Comparison of ENCODE assay signal across 8 mouse cellular contexts in genomic region chr7:101905561-101906286, GRCm38 (mm10). TPM values are rescaled to one million over a fixed set of nuclear protein-coding genes. Genes with fewer than 3 reads are reported as not detected.
DNase-seq lines count a peak whose midpoint lies in the region; ATAC-seq lines count a peak whose summit lies in the region.

Gene Lamtor1, plus strand, starts transcription at chr7:101905904.

- peaks cover 23% of the 10 kb centered on the region for H3K4me1 ChIP-seq in hindbrain, embryonic 12.5 days

- WGBS in hindbrain, embryonic 12.5 days: under 1% methylated on average over 51 of the region's 61 CpGs

- 0 out of 2 replicates have a peak, but pooled peaks cover 4% of the 10 kb centered on the region for H3K9me3 ChIP-seq in hindbrain, embryonic 12.5 days (replicated peaks)

- peak; percentile 98 for ATAC-seq in hindbrain, embryonic 12.5 days (ENCODE audit: low FRiP score)

- H3K36me3 ChIP-seq in hindbrain, embryonic 12.5 days: peaks cover 22% of the 10 kb centered on the region

- H3K4me3 ChIP-seq in hindbrain, embryonic 12.5 days: peak within 1 kb of the TSS; percentile 71

- H3K9ac ChIP-seq in hindbrain, embryonic 12.5 days: peak within 1 kb of the TSS; percentile 80

- peak within 1 kb of the TSS; percentile 96 for H3K27ac ChIP-seq in hindbrain, embryonic 12.5 days

- H3K4me2 ChIP-seq in hindbrain, embryonic 12.5 days (replicated peaks): peak within 1 kb of the TSS; percentile 69

- no peaks in the 10 kb centered on the region for H3K27me3 ChIP-seq in hindbrain, embryonic 12.5 days

- DNase-seq in NIH3T3 (ENCODE audit: low read depth): peak; percentile 99
- DNase-seq in cerebellum, postnatal 10 days: peak; percentile 100
- DNase-seq in frontal cortex, postnatal 10 days (ENCODE audit: low spot score in 2 of 2): peak; percentile 99 to 100
- peak; percentile 100 for DNase-seq in layer of hippocampus, postnatal 14 days (ENCODE audit: low spot score in 2 of 2)
- DNase-seq in lung, postnatal 14 days: peak; percentile 99
- peak; percentile 97 for DNase-seq in retina, adult 2 months (ENCODE audit: low read depth, low spot score)
- DNase-seq in thymus, postnatal 36 days: peak; percentile 97 to 98

RNA-seq across cellular contexts. Expression of gene Lamtor1, which starts in this region (rescaled TPM):
- polyA plus RNA-seq in hindbrain, embryonic 12.5 days (2016; fragmentation: Nextera tagmentation; extraction: Ambion mirVana): 129 and 130 TPM in 2 replicates
- 100 to 1,000 TPM in 1 of 2 experiments, 10 to 100 TPM in 1; 98.7 to 102 TPM for total RNA-seq in layer of hippocampus, postnatal 14 days (2021)

Comparison
In these comparisons a context has a peak if more than half of its experiments do, and no peak if none do; other contexts are left out.
1. Peak in every context shown above with its lines: DNase-seq, ATAC-seq, H3K4me3 ChIP-seq and H3K27ac ChIP-seq.